Mouse (Mus musculus): ENCODE results near the gene Pakap.

The Pakap gene

DNA sequence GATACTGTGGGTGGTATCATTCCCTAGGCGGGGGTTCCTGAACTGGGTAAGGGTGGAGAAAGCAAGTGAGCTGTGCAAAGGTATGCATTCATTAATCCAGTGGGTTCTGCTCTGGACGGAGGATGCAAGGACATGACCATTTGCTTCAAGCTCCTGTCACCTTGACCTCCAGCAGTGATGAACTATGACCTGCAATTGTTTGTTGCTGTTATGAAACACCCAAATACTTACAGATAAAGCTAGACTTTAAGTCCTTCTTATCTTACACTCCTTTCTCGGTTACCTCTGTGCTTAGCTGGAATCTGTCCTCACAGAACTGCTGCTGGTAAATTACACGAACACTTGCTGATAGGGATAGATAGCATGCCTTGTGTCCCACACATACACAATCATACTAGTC is 372.7 kb downstream of the Pakap start:
- no peaks in the 10 kb centered on the region for H3K27me3 ChIP-seq (ENCODE audit: control insufficient read depth, insufficient read depth, low read length, poor library complexity, severe bottlenecking)
- no peak for DNase-seq (ENCODE audit: low read depth, low spot score)
- 0 out of 2 replicates have a peak, but pooled peaks cover 1% of the 10 kb centered on the region for H3K36me3 ChIP-seq (ENCODE audit: control insufficient read depth, insufficient read depth, low read length, poor library complexity, severe bottlenecking)

DNA sequence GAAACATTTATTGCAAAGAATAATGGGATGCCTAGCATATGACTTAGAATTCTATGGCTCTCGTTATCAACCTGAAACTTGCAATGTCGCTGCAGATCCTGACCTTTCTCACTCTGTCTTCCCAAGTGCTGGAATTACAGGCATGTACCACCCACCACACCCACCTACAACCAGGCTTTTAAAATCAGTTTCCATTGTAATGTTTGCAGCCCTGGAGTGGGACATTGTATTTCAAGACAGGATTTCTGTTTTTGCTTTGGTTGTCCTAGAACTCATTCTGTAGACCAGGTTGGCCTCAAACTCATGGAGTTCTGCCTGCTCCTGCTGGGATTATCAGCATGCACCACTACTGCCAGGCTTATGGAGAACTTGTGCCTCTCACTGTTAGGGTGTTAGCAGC is 374.9 kb downstream of the Pakap start:
- no peaks in the 10 kb centered on the region for H3K27me3 ChIP-seq (ENCODE audit: control insufficient read depth, insufficient read depth, low read length, poor library complexity, severe bottlenecking)
- no peak for DNase-seq (ENCODE audit: low read depth, low spot score)

More for the DNA sequence above, 374.9 kb downstream of the Pakap start:
- H3K36me3 ChIP-seq (ENCODE audit: control insufficient read depth, insufficient read depth, low read length, poor library complexity, severe bottlenecking) = 0 out of 2 replicates have a peak, but pooled peaks cover 1% of the 10 kb centered on the region

Data from splenic B cell, adult 2 months (primary cell).